Mouse (Mus musculus) right cerebral cortex, postnatal 10 days (tissue): ENCODE data around the gene Lrrc8d.
A peak's percentile ranks its signal among the peaks of the same experiment; 100 is the strongest.

Source experiments
- DNase-seq, 2 experiments: peaks; one replicate each; pipeline ENCODE4 v3.0.0; 2021; ENCODE audit warnings: low spot score in 2 of 2

Lrrc8d gene

DNA sequence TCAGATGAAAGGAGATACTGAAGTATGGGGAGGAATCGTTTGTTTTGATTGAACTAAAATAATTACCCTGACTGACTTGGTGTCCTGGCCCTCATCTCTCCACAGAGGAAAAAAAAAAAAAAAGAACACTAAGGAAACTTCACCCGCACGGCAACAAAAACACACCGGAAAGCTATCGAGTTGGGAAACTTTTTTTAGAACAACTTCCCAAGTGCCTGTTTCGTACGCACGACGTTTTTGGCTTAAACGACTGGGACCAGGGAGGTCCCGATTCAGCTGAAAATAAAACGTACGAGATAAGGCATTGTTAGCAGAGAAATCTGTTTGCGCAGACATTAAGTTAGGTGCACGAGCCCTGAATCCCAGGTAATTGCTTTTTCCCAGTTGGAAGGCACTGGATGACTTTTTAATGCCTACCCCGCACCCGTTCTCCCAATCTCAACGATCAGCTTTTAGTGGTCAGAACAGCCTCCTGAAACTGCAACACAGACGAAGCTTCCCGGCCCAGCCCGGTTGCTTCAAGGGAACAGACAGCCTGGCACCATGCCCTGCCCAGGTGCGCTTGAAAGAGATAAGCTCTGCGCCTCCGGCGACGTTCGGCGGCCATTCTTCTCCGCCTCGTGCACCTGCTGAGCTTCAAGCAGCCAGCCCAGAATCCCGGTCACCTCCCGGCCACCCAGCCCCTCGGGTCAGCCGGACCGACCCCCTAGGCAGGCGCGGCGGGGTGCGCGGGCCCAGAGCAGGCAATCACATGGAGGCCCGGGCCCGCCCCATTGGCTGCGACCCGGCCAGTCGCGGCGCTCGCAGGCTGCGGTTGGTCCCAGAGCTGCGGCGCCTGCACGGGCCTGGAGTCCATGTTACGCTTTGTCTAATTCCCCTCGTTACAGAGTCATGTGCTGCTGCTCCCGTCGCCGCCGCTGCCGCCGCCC is at the start of gene Lrrc8d:
Lrrc8d (plus strand) TSS at position 829 of the 929 bp plus-strand sequence.
- peak; percentile 93 to 95 for DNase-seq

DNA sequence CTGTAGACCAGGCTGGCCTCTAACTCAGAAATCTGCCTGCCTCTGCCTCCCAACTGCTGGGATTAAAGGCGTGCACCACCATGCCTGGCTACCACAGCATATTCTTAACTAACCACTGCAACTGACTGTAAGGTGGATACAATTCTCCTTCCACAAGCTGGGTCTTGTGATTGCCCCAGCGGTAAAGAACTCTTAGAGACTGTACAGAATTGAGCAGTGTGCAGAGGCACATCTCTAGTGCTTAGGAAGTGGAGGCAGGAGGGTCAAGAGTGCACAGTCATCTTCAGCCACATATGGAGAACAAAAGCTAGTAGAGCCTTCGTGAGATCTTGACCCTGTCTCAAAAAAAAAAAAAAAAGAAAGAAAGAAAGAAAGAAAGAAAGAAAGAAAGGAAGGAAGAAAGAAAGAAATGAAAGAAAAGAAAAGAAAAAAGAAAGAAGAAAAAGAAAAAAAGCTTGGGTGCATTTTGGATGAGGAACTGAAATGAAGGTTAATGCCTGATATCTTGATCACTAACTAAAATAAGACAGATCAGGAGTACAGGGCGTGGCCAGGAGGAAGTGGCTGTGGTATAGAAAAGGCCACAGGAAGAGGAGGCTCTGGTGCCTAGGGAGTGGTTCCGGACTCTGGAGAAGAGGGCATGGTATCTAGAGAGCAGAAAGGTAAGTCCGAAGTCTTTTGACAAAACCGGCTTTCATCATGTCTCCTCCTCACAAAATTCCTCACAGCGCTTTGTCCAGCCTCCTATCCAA is 48.9 kb upstream of the Lrrc8d start:
- no peak for DNase-seq

DNA sequence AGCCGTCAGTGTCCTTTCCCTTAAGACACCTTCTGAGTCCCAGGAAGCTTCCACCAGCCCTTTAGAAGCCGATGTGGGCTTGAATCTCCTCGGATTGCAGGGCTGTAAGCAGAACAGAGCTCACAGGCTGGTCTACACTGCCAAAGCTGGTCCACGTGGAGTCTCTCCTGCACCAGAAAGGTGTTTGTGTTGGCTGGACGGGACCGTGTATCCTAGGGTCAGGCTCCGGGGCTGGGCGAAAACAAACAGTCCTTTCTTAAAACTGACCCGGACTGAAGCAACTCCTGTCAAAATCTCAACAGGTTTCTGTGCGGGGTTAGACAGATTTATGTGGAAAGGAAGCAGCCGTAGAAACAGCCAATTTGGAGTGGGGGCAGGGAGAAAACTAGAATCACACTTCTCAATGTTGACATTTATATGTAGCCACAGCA is 48.2 kb upstream of the Lrrc8d start:
- no peak for DNase-seq

DNA sequence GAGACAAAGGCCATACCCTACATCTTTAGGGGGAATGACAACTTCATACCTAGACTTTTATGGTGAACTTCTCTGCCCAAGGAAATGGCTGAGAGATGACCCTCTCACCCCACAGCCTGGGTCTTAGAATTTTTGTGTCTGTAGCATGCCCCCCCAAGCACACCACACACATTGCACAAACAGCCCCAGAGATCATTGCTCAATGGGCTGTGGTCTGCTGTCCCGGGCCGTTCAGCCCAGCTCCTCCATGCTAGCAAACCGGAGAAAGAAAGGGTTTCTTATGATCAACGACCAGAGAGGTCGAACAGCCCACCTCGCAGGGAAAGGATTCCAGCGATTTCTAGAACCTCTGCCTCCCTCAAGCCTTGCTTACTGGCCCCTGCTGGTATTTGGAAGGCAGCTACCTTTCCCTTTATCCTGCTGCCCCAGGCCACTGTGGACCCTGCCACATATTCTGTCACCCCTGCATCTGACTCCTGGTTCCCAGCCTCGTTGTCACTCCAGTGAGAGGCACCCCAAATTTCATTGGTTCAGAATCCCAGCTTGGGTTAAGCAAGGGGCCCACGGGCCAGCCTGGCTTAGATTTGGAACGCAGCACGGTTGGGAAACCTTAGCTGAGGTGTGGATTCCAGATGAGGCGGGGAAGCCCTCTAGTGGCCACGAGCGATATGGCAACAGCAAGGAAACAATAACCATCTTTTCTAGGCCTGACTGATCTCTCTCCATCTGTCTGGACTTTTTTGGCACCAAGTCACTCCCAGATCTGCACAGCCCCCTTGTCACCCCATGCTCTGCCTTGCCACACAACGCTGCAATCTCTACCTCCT is 45.3 kb upstream of the Lrrc8d start:
- peak; percentile 88 to 90 for DNase-seq

DNA sequence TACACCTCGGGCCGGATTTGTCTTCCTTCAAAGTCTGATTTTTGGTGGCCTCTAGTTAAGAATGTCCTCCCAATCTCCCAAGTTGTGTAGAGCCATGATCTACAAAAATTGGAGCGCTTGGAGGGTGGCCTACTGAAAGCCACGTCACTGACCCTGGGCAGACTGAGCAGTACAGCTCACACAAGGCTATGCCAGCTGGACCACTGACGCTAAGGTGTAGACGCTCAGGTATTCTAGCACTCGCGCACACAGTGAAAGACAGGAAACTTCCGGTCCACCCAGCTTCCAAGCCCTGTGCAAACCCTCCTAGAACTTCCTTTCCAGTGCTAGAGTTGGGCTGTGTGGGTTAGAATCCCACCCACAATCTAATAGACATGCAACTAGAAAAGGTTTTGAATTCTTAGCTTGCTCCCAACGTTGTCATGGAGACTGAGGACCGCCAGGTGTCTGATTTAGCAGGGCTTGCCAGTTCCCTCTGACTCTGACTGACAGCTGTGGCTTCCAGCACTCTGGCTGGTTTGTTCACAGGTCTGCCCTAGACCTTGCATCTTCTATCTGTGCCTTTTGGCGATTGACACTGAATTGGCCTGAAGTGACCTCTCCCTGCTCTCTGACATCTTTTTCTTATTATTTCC is 44.6 kb upstream of the Lrrc8d start:
- DNase-seq: peak; percentile 37 to 50

DNA sequence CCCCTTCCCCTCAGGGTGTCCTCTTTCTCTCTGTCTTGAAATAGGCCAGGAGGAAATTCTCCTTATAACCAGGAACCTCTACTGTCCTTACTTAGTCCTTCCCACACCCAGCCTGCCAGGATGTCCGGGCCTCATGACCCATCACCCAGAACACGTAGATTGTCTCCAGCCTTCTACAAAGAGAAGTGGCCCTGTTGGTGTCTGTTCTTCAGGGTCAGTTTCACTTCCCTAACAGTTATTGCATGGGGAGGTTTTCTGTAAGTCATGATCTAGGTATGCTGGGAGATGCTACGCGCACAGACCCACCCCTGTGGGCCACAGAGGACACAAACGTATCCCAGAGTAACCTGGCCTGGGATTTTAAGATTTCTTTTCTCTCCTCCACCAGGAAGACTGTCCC is 37.9 kb upstream of the Lrrc8d start:
- DNase-seq: no peak

DNA sequence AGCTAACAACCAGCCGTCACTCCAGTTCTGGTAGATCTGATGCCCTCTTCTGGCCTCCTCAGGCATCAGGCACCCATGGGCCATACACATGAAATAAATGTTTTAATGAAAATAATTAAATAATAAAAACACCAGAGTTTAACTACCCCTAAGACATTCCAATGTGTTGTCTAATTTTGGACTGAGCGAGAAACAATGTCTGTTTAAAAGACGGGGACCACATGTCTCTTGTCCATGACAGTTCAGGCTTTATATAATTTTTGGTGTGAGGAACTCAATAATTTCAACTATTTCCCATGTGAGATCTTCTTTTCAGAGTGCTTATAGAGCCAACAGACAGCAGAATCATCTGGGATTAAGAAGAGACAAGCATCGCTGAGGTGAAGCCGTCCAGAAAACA is 32.8 kb upstream of the Lrrc8d start:
- no peak for DNase-seq

DNA sequence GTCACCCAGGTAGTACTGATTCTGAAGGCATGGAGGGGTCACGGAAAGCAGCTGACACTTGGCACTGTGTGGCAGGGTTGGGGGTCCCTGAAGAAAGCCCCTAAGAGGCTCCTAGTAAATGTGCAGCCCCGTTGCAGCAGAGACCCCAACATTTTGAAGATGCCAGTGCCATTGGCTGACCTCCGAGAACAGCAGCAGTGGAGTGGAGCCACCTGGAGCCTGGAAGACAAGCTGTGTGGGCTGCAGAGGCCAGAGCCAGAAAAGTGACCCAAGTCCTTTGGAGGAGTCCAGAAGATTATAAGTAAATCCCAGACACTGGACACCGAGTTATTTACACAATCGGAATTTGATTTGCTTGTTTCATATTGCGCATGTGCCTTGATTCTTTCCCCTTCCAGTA is 32.4 kb upstream of the Lrrc8d start:
- no peak for DNase-seq

DNA sequence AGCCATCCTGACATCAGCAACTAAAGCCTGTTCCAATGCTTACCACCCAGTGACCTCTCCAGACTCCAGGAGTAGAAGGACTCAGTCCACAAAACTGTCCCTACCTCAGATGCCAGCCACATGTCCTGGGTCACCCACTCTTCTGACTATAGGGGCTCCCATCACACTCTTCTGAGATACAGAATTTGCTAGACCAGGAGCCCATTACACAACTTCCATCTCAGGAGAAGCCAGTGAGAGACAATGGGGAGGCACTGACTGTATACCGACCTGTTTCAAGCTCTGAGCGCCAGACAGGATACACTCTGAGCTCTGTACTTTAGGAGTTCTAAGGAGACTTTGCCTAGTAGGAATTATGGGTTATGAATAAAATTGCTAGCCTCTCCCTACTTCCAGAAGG is 30.7 kb upstream of the Lrrc8d start:
- DNase-seq: no peak

DNA sequence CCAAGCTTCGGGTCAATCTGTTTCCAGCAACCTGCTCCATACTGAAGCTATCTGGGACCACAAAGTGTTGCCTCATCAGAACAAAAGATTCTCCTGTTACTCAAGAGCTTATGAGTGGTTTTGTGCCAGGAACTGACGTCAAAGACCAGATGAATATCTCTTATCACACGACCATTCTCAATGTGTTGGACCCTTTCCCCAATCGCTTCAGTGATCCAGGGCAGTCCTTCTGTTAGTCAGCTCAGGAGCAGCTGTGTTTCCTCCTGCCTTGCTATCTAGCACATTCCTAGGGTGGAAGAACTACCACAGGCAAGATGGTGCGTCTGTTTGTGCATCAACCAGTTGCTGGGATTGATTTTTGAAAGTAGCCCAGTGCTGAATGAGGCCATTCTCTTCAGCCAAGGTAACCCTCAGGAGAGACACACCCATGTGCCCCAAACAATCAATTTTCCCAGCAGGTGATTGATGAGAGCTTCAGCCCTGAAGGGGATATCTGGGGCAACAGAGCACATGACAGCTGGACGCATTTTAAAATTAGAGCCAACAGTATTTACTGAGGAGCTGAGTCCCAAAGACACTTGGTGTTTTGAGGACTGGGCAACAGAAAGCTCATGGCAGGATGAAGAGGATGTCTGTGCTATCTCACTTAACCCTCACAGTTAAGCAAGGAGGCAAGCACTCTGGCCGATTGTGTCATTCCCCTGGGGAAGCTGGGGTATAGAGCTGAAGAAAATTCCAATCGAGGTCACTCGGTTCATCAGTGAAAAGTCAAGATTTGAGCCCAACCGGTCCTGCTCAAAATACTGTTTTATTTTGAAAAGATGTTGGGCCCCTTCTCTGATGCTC is 30.0 kb upstream of the Lrrc8d start:
- DNase-seq: no peak

DNA sequence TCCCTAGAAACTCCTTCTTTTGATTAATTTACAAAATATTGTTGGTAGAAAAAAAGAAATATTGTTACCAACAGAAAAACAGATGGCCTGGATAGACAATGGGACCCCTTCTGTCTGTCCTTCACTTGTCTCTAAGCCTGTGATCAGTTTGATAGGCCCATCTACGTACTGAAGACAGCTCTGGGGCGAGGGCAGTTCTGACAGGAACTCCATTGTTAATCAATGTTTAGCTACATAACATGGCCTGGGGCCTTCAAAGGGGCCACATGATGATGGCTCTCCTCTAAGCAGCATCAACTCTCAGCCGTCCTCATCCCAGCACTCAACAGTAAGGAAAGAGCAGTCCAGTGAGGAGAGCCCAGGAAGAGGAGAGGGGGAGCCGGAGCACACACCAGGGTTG is 27.4 kb upstream of the Lrrc8d start:
- DNase-seq: no peak

DNA sequence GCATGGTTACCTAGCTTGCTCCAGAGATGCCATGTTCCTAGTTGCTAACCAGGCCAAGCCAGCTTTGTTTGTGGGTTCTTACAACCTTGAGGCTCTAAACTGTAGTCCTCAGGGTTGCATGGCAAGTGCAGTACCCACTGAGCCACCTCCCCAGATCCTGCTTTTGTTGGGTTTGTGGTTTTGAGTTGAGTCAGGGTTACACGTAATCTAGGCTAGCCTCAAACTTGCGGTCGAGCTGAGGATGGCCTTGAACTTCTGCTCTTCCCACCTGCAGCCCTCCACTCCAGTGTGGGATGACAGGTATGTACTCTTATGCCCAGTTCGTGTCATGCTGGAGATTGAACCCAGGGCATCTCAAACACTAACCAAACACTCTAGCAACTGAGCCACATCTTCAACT is 24.3 kb upstream of the Lrrc8d start:
- no peak for DNase-seq

DNA sequence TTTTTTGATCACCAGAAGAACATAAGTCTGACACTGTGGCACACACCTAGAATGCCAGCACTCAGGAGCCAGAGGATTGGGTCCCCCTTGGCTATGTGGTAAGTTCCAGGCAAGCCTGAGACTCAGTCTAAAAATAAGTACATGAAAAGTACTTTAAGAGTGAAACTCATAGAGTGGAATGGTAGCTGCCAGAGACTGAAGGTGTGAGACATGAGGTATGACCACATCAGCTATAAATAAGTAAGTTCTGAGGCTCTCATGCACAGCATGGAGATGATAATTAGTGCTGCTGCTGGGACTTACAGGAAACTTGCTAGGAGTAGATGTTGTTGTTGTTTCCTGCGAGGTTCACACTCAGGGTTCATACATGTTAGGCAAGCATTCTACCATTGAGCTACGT is 22.7 kb upstream of the Lrrc8d start:
- DNase-seq: no peak

DNA sequence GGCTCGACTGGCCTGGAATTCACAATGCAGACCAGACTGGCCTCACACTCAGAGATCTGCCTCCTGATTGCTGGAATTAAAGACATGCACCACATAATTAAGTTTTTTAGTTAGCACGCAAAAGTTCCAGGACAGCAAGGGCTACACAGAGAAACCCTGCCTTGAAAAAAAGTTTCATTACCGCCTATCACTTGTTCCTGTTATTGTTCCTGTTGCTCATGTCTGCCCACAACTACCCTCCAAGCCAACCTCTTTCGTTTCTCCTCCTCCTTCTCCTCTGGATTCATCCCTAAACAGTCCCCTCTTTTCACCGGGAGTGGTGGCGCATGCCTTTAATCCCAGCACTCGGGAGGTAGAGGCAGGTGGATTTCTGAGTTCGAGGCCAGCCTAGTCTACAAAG is 21.5 kb upstream of the Lrrc8d start:
- DNase-seq: no peak

DNA sequence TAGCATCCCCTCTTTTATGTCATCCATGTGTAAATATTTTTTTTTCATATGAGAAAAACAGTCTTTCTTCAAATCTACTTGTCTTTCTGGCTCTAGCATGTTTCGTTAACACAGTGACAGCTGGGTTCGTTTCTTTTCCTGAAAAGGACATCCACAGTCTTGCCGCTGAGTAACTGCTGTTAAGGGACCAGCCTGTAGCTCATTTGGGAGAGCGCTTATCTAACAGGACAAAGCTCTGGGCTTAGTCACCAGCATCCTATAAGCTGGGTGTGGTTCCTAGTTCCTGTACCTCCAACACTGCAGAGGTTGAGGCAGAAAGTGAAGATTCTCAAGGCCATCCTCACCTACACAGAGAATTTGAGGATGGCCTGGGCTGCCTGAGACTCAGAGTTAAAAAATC is 20.5 kb upstream of the Lrrc8d start:
- no peak for DNase-seq

DNA sequence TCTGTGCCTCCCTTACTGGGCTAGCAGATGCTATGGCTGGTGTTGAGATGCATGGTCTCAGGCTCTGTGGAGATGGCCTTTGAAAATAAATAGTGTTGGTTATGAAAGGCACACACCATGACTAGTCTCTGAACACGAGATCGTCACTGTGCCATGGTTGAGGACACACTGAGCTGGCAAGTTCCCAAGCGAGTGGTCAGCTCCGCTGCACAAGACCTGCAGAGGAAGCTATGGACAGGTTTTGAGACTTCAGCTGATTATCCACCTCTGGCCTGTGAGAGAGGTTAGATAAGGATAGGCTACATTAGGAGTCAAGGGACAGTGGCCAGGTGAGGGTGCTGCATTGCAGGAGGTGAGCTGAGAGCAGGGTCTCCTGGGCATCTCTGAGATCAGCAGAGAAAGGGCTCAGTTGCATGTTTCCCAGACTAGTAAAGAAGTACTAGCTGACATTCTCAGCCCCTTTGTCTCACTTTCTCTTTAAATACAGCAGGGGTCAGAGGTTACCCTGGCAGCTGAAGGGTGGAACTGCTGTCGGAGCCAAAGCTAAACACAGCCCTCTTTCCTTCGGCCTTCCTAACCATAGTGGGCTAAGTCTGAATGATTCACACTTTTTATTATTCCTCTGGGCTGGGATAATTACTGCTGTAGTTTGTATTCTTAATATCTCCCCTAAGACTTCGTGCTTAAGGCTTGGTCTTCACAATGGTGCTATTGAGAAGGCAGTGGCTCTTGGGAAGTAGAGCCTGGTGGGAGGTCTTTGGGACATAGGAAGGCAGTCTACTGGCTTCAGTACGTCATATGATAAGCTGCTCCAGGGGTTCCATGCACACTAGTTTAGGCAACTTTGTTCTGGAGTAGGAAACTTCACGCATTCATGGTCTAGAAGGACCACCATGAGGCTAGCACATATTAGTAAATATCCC is 19.6 kb upstream of the Lrrc8d start:
- no peak for DNase-seq

DNA sequence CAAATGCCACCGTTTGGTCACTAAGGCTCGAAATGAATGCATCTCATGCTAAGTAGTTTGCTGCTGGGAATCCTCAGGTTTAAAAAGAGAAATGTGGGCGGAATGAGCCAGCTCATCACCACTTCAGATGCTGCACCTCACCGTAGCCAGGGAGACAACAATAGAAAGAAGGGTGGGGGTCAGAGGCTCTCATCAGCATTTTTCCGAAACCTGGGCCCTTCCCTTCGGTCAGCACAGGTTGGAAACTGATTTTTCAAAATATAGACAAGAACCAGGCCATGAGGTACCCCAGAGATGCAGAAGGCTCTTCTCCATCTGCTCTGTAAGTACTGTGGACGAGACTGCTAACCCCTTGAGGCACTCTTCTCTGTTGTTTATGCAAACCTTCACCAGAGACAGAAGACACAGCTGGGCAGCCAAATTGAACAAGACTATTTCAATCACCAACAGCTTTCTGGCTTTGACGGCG is 17.6 kb upstream of the Lrrc8d start:
- DNase-seq: no peak

DNA sequence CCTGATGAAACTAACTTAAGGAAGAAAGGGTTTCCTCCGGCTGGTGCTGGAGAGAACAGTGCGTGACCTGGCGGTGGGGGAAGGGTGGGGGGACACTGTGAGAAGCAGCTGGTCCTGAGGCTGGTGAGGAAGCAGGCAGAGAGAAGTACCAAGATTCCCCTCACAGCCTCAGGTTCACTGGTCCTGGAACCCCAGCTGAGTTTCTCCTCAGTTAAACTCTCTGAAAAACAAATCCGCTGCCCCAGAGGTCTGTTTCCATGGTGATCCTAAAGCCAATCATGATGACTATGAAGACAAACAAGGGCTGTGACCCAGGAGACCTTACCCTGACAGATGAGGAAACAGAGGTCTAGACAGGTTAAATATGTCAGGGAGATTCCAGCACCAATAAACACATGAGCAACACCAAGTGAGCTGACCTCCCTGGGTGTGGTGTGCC is 15.8 kb upstream of the Lrrc8d start:
- DNase-seq: no peak

DNA sequence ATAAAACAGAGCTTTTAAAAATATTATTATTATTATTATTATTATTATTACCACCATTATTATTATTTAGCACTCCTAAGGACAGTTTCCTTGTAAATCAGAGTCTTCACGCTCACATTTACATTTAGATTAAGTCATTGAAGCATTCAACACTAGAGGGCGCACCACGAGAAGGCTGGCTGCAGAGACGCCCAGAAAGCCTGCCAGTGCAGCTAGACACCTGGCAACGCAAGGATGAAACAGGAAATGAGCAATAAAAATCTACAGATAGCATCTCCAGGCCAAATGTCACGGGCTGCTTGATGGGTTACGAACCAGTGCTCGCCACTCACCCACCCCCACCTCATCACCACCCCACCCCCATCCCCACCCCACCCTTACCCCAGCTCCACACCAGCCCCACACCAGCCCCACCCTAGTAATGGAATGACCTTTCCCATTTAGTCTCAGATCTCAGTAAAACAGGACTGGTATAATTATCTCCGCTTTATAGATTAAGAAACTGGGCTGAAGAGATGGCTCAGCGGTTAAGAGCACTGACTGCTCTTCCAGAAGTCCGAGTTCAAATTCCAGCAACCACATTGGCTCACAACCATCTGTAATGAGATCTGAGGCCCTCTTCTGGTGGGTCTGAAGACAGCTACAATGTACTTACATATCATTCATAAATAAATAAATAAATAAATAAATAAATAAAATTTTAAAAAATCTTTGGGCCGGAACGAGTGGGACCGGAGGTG is 14.7 kb upstream of the Lrrc8d start:
- DNase-seq: peak; percentile 84 to 88
